Mouse (Mus musculus) heart, embryonic 11.5 days (tissue): ENCODE data around the gene Aatk. TPM values are rescaled to one million over a fixed set of nuclear protein-coding genes. Genes with fewer than 3 reads are reported as not detected.

Source experiments
- ATAC-seq: fragments of 200-750 bp; cut with Nextera tagmentation; replicated peaks from 2 replicates; pipeline ENCODE4 v1.8.0; 2017; ENCODE audit warnings: moderate library complexity; ENCODE audit not compliant: insufficient number of reproducible peaks, low FRiP score, low TSS enrichment
- H3K27ac ChIP-seq: fragments of 300-500 bp; sonication (generic); 2 replicates; pipeline ENCODE4 v1.5.1; 2014; ENCODE audit warnings: mild to moderate bottlenecking, low read depth, low read length
- H3K27me3 ChIP-seq: fragments of 300-500 bp; sonication (generic); 2 replicates; pipeline ENCODE4 v1.6.1; 2014; ENCODE audit warnings: mild to moderate bottlenecking, low read length, mixed read lengths; ENCODE audit not compliant: control insufficient read depth, insufficient read depth
- H3K36me3 ChIP-seq: fragments of 300-500 bp; sonication (generic); 2 replicates; pipeline ENCODE4 v1.6.1; 2014; ENCODE audit warnings: mild to moderate bottlenecking, low read length, moderate library complexity, mixed read lengths; ENCODE audit not compliant: control insufficient read depth, insufficient read depth
- H3K4me1 ChIP-seq: fragments of 300-500 bp; sonication (generic); 2 replicates; pipeline ENCODE4 v1.6.1; 2014; ENCODE audit warnings: low read length; ENCODE audit not compliant: control insufficient read depth, insufficient read depth
- H3K4me2 ChIP-seq: fragments of 300-500 bp; sonication (generic); 2 replicates; pipeline ENCODE4 v1.6.1; 2014; ENCODE audit warnings: mild to moderate bottlenecking, moderate library complexity
- H3K4me3 ChIP-seq: fragments of 300-500 bp; sonication (generic); 2 replicates; pipeline ENCODE4 v1.5.1; 2014; ENCODE audit warnings: low read depth, low read length
- H3K9ac ChIP-seq: fragments of 300-500 bp; sonication (generic); 2 replicates; pipeline ENCODE4 v1.6.1; 2014; ENCODE audit warnings: mild to moderate bottlenecking, low read depth, low read length, moderate library complexity
- H3K9me3 ChIP-seq: fragments of 300-500 bp; sonication (generic); replicated peaks from 2 replicates; pipeline ENCODE4 v1.6.1; 2016; ENCODE audit warnings: low read length; ENCODE audit not compliant: control insufficient read depth
- WGBS: fragments of 180-500 bp; shearing (Covaris S2); extraction: QIAGEN DNeasy Blood & Tissue Kit; methylation state at CpG from one replicate; pipeline ENCODE4 v1.1.7; 2014; ENCODE audit not compliant: insufficient replicate concordance; 5-methylcytosine and 5-hydroxymethylcytosine counted together
- polyA plus RNA-seq: library from polyadenylated mRNA; unstranded; fragments of >200 nt; fragmentation: Nextera tagmentation; extraction: Ambion mirVana; gene quantifications from 2 replicates; pipeline ENCODE4 v1.2.1, GENCODE M21; 2014

The Aatk gene
- polyA plus RNA-seq, 1 experiment from 2014 or later = 0.24 TPM

GRCm38 (mm10) chr11:120011114-120011760 is 35.7 kb downstream of the Aatk start:
- peaks cover 25% of the 10 kb centered on the region for H3K27me3 ChIP-seq
- H3K4me2 ChIP-seq = peak overlapping the region; percentile 61
- no peak overlapping the region for H3K27ac ChIP-seq
- no peak for ATAC-seq
- no peaks in the 10 kb centered on the region for H3K36me3 ChIP-seq
- H3K4me1 ChIP-seq = peaks cover 17% of the 10 kb centered on the region
- no peak overlapping the region; the same call in 1 of the 2 replicates for H3K9ac ChIP-seq
- H3K4me3 ChIP-seq = peak overlapping the region; percentile 33; the same call in 1 of the 2 replicates
- H3K9me3 ChIP-seq = no peaks in the 10 kb centered on the region
- WGBS = 69% methylated on average over 11 of the region's 11 CpGs

- no peak for ATAC-seq
- peaks cover 17% of the 10 kb centered on the region for H3K4me1 ChIP-seq
- peaks cover 25% of the 10 kb centered on the region for H3K27me3 ChIP-seq
- H3K27ac ChIP-seq = no peak overlapping the region
- H3K4me3 ChIP-seq = no peak overlapping the region
- 76% methylated on average over 20 of the region's 20 CpGs for WGBS
- H3K36me3 ChIP-seq = no peaks in the 10 kb centered on the region
- H3K4me2 ChIP-seq = no peak overlapping the region
- no peak overlapping the region for H3K9ac ChIP-seq
- no peaks in the 10 kb centered on the region for H3K9me3 ChIP-seq
Observed at GRCm38 (mm10) chr11:120009937-120010336, 37.0 kb downstream of the Aatk start.

DNA sequence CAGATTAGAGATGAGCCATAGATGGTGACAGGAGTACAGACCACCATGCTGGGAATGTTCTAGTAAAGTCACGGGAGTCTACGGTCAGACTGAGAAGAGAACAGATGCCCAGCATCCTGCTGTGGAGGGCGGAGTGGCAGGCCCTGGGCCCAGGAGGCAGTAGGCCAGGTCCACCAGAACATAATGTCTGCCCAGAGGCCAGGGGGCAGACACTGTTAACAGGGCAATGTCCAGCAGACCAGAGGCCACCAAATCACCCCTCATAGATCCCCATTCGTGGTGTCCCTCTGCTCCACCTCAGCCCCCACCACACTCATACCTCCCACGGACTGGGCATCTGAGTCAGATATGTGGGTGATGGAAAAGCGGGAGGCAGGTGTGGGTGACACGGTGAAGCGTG is 38.0 kb downstream of the Aatk start:
- Histone ChIP-seq H3K4me3 (no peak overlapping the region), H3K27me3 (peaks cover 25% of the 10 kb centered on the region), H3K9ac (no peak overlapping the region), H3K4me1 (peaks cover 14% of the 10 kb centered on the region), H3K36me3 (no peaks in the 10 kb centered on the region), H3K27ac (no peak overlapping the region), H3K9me3 (no peaks in the 10 kb centered on the region), H3K4me2 (no peak overlapping the region)
- WGBS = 80% methylated on average over 8 of the region's 8 CpGs
- no peak for ATAC-seq

- Histone ChIP-seq H3K4me2 (no peak overlapping the region), H3K4me1 (peaks cover 13% of the 10 kb centered on the region), H3K36me3 (no peaks in the 10 kb centered on the region), H3K9ac (no peak overlapping the region), H3K27me3 (peaks cover 25% of the 10 kb centered on the region), H3K27ac (no peak overlapping the region), H3K4me3 (no peak overlapping the region), H3K9me3 (no peaks in the 10 kb centered on the region)
- WGBS = 82% methylated on average over 1 of the region's 1 CpGs
- no peak for ATAC-seq
Observed at GRCm38 (mm10) chr11:120008501-120008900, 38.5 kb downstream of the Aatk start.

DNA sequence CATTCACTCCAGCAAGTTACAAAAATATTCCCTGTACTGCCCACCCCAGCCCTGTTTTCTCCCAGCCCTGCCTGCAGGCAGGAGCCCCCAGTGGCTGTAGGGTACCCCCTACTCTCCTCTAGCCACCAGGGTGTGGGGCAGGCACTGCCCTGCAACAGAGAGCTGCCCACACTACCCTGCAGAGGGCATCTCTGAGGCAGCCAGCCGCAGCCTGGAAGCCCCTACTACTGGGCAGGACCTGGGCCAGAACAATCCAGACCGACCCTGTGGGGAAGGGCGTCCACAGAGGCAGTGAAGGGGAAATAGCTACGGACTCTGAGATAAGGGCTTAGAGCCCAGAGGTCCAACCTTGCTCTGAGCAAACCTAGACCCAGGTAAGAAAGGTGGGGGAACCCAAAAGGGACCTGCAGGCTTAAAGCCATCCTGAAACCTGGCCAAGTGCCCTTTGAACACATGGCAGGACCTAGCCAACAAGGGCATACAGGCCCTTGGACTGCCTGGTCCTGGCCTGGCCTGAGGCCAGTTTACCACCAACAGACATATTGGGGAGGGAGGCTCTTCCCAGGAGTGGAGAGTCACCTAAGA is 39.4 kb downstream of the Aatk start:
- no peak for ATAC-seq
- no peaks in the 10 kb centered on the region for H3K36me3 ChIP-seq
- peaks cover 23% of the 10 kb centered on the region for H3K27me3 ChIP-seq
- no peaks in the 10 kb centered on the region for H3K9me3 ChIP-seq
- H3K4me2 ChIP-seq = no peak overlapping the region
- no peak overlapping the region for H3K4me3 ChIP-seq
- 51% methylated on average over 4 of the region's 4 CpGs for WGBS
- H3K4me1 ChIP-seq = peaks cover 10% of the 10 kb centered on the region
- H3K9ac ChIP-seq = no peak overlapping the region
- no peak overlapping the region for H3K27ac ChIP-seq

GRCm38 (mm10) chr11:120005434-120006317 is 41.3 kb downstream of the Aatk start:
- no peaks in the 10 kb centered on the region for H3K36me3 ChIP-seq
- no peak overlapping the region for H3K9ac ChIP-seq
- no peaks in the 10 kb centered on the region for H3K9me3 ChIP-seq
- WGBS = 87% methylated on average over 18 of the region's 18 CpGs
- H3K4me3 ChIP-seq = no peak overlapping the region
- ATAC-seq = no peak
- H3K4me1 ChIP-seq = no peaks in the 10 kb centered on the region
- peaks cover 10% of the 10 kb centered on the region for H3K27me3 ChIP-seq
- no peak overlapping the region for H3K4me2 ChIP-seq
- H3K27ac ChIP-seq = no peak overlapping the region

GRCm38 (mm10) chr11:120002634-120003220 is 44.2 kb downstream of the Aatk start:
- no peak for ATAC-seq

GRCm38 (mm10) chr11:120002041-120002440 is 44.9 kb downstream of the Aatk start:
- no peak overlapping the region for H3K9ac ChIP-seq
- H3K4me1 ChIP-seq = peaks cover 5% of the 10 kb centered on the region; the same call in 1 of the 2 replicates
- ATAC-seq = no peak
- no peaks in the 10 kb centered on the region for H3K27me3 ChIP-seq
- no peaks in the 10 kb centered on the region for H3K9me3 ChIP-seq
- H3K36me3 ChIP-seq = no peaks in the 10 kb centered on the region; the same call in 1 of the 2 replicates
- H3K4me3 ChIP-seq = no peak overlapping the region
- H3K4me2 ChIP-seq = no peak overlapping the region
- WGBS = 80% methylated on average over 5 of the region's 5 CpGs
- H3K27ac ChIP-seq = no peak overlapping the region

More at GRCm38 (mm10) chr11:120002634-120003220, 44.2 kb downstream of the Aatk start:
- Histone ChIP-seq H3K4me3 (no peak overlapping the region), H3K27ac (no peak overlapping the region), H3K27me3 (no peaks in the 10 kb centered on the region), H3K4me2 (no peak overlapping the region), H3K9me3 (no peaks in the 10 kb centered on the region), H3K4me1 (peaks cover 5% of the 10 kb centered on the region; the same call in 1 of the 2 replicates), H3K9ac (no peak overlapping the region), H3K36me3 (no peaks in the 10 kb centered on the region)
- 87% methylated on average over 7 of the region's 7 CpGs for WGBS
